Mouse (Mus musculus) lung, postnatal 0 days (tissue): ENCODE measurements around the gene Cd37.

Experiments used
- CTCF ChIP-seq: IDR thresholded peaks from 2 replicates; pipeline ENCODE4 v1.5.1; 2016; ENCODE audit warnings: antibody characterized with exemption, mild to moderate bottlenecking
- EP300 ChIP-seq: IDR thresholded peaks from 2 replicates; pipeline ENCODE4 v1.6.1; 2016; ENCODE audit warnings: antibody characterized with exemption, mild to moderate bottlenecking, control low read depth

- TF ChIP-seq EP300 = no peak
- no peak for TF ChIP-seq CTCF
Observed at GRCm38 (mm10) chr7:45263006-45263607, 24.2 kb upstream of the Cd37 start.
